Mouse (Mus musculus): Measurements from ENCODE around the gene Ptprn.

- TF ChIP-seq MAFK (IDR thresholded peaks at IDR 0.05; ENCODE audit: insufficient read depth, low read depth, low read length) (no peak), HCFC1 (IDR thresholded peaks at IDR 0.05; ENCODE audit: borderline replicate concordance, insufficient read depth, low read length) (no peak), ZC3H11A (IDR thresholded peaks at IDR 0.05; ENCODE audit: borderline replicate concordance, low read depth, low read length) (no peak)
Observed at GRCm38 (mm10) chr1:75254625-75255013, 9.7 kb downstream of the Ptprn start.
